Mouse (Mus musculus): Measurements from ENCODE around the gene Tbc1d5. TPM values are rescaled to one million over a fixed set of nuclear protein-coding genes. Genes with fewer than 3 reads are reported as not detected.

Tbc1d5 gene
- total RNA-seq (2022): 10 to 100 TPM; 17.5 to 20.4 (median 18.5) TPM

- DNase-seq (ENCODE audit: low spot score): peak; percentile 92
Observed at GRCm38 (mm10) chr17:51179195-51179953, at the start of gene Tbc1d5. Gene Tbc1d5, minus strand, starts transcription at chr17:51179352.

- no peak for DNase-seq (ENCODE audit: low spot score)
Observed at GRCm38 (mm10) chr17:51226056-51226455, 46.9 kb upstream of the Tbc1d5 start.

- DNase-seq (ENCODE audit: low spot score): no peak
Observed at GRCm38 (mm10) chr17:51223152-51223551, 44.0 kb upstream of the Tbc1d5 start.

GRCm38 (mm10) chr17:51221075-51221474, 41.9 kb upstream of the Tbc1d5 start:
- peak; percentile 26 for DNase-seq (ENCODE audit: low spot score)

GRCm38 (mm10) chr17:51219897-51220296, 40.7 kb upstream of the Tbc1d5 start:
- no peak for DNase-seq (ENCODE audit: low spot score)

- no peak for DNase-seq (ENCODE audit: low spot score)
Observed at GRCm38 (mm10) chr17:51216426-51216825, 37.3 kb upstream of the Tbc1d5 start.

- DNase-seq (ENCODE audit: low spot score): no peak
Observed at GRCm38 (mm10) chr17:51209565-51209964, 30.4 kb upstream of the Tbc1d5 start.

- peak; percentile 68 for DNase-seq (ENCODE audit: low spot score)
Observed at GRCm38 (mm10) chr17:51204643-51205042, 25.5 kb upstream of the Tbc1d5 start.

GRCm38 (mm10) chr17:51195561-51195960, 16.4 kb upstream of the Tbc1d5 start:
- no peak for DNase-seq (ENCODE audit: low spot score)

GRCm38 (mm10) chr17:51194787-51195186, 15.6 kb upstream of the Tbc1d5 start:
- DNase-seq (ENCODE audit: low spot score): no peak

GRCm38 (mm10) chr17:51191381-51191780, 12.2 kb upstream of the Tbc1d5 start:
- DNase-seq (ENCODE audit: low spot score): no peak

GRCm38 (mm10) chr17:51182715-51183114, 3.6 kb upstream of the Tbc1d5 start:
- DNase-seq (ENCODE audit: low spot score): no peak

- peak; percentile 77 for DNase-seq (ENCODE audit: low spot score)
Observed at GRCm38 (mm10) chr17:51178491-51179194, 509 bp downstream of the Tbc1d5 start.

GRCm38 (mm10) chr17:51177923-51178322, 1.2 kb downstream of the Tbc1d5 start:
- no peak for DNase-seq (ENCODE audit: low spot score)

- DNase-seq (ENCODE audit: low spot score): no peak
Observed at GRCm38 (mm10) chr17:51172332-51172731, 6.8 kb downstream of the Tbc1d5 start.

GRCm38 (mm10) chr17:51171504-51171903, 7.6 kb downstream of the Tbc1d5 start:
- no peak for DNase-seq (ENCODE audit: low spot score)

- no peak for DNase-seq (ENCODE audit: low spot score)
Observed at GRCm38 (mm10) chr17:51169911-51170310, 9.2 kb downstream of the Tbc1d5 start.

GRCm38 (mm10) chr17:51162366-51162765, 16.8 kb downstream of the Tbc1d5 start:
- DNase-seq (ENCODE audit: low spot score): no peak

- peak; percentile 25 for DNase-seq (ENCODE audit: low spot score)
Observed at GRCm38 (mm10) chr17:51159261-51159660, 19.9 kb downstream of the Tbc1d5 start.

- no peak for DNase-seq (ENCODE audit: low spot score)
Observed at GRCm38 (mm10) chr17:51150999-51151398, 28.2 kb downstream of the Tbc1d5 start.

GRCm38 (mm10) chr17:51144983-51145382, 34.2 kb downstream of the Tbc1d5 start:
- no peak for DNase-seq (ENCODE audit: low spot score)

- DNase-seq (ENCODE audit: low spot score): no peak
Observed at GRCm38 (mm10) chr17:51142095-51142494, 37.1 kb downstream of the Tbc1d5 start.

GRCm38 (mm10) chr17:51111194-51111593, 68.0 kb downstream of the Tbc1d5 start:
- DNase-seq (ENCODE audit: low spot score): peak; percentile 35
